Mouse (Mus musculus) liver, embryonic 16.5 days (tissue): Measurements from ENCODE around the gene Abhd8. TPM values are rescaled to one million over a fixed set of nuclear protein-coding genes. Genes with fewer than 3 reads are reported as not detected.

Experiments used
- ATAC-seq: fragments of 200-750 bp; cut with Nextera tagmentation; 2 replicates; pipeline ENCODE4 v1.8.0; 2017; ENCODE audit warnings: low read depth, mild to moderate bottlenecking, moderate number of reproducible peaks, moderate library complexity
- H3K27ac ChIP-seq: fragments of 300-500 bp; sonication (generic); 2 replicates; pipeline ENCODE4 v1.5.1; 2014; ENCODE audit warnings: mild to moderate bottlenecking, low read length
- H3K27me3 ChIP-seq: fragments of 300-500 bp; sonication (generic); 2 replicates; pipeline ENCODE4 v1.6.1; 2014; ENCODE audit warnings: low read depth, low read length, mixed read lengths; ENCODE audit not compliant: control insufficient read depth, insufficient read depth
- H3K36me3 ChIP-seq: fragments of 300-500 bp; sonication (generic); 2 replicates; pipeline ENCODE4 v1.6.1; 2014; ENCODE audit warnings: mild to moderate bottlenecking; ENCODE audit not compliant: control insufficient read depth, insufficient read depth
- H3K4me1 ChIP-seq: fragments of 300-500 bp; sonication (generic); 2 replicates; pipeline ENCODE4 v1.6.1; 2014; ENCODE audit warnings: low read depth, low read length, mixed read lengths; ENCODE audit not compliant: control insufficient read depth
- H3K4me2 ChIP-seq: fragments of 300-500 bp; sonication (generic); 2 replicates; pipeline ENCODE4 v1.6.1; 2014; ENCODE audit warnings: low read depth, low read length, mixed read lengths
- H3K4me3 ChIP-seq: fragments of 300-500 bp; sonication (generic); 2 replicates; pipeline ENCODE4 v1.5.1; 2014; ENCODE audit warnings: low read depth, mild to moderate bottlenecking, low read length
- H3K9ac ChIP-seq: fragments of 300-500 bp; sonication (generic); 2 replicates; pipeline ENCODE4 v1.6.1; 2014; ENCODE audit warnings: low read depth, low read length
- H3K9me3 ChIP-seq: fragments of 300-500 bp; sonication (generic); replicated peaks from 2 replicates; pipeline ENCODE4 v1.6.1; 2016; ENCODE audit warnings: low read length; ENCODE audit not compliant: control insufficient read depth
- WGBS: fragments of 180-500 bp; shearing (Covaris S2); extraction: QIAGEN DNeasy Blood & Tissue Kit; methylation state at CpG from one replicate; pipeline ENCODE4 v1.1.7; 2014; ENCODE audit not compliant: insufficient replicate concordance; 5-methylcytosine and 5-hydroxymethylcytosine counted together
- polyA plus RNA-seq: library from polyadenylated mRNA; unstranded; fragments of >200 nt; fragmentation: Nextera tagmentation; extraction: Ambion mirVana; gene quantifications from 2 replicates; pipeline ENCODE4 v1.2.1, GENCODE M21; 2015

The Abhd8 gene
- polyA plus RNA-seq, 1 experiment from 2014 or later = 5.0 TPM

- H3K9me3 ChIP-seq = no peaks in the 10 kb centered on the region
- peaks cover 43% of the 10 kb centered on the region for H3K4me1 ChIP-seq
- WGBS = 84% methylated on average over 5 of the region's 5 CpGs
- ATAC-seq = no peak
- H3K4me3 ChIP-seq = no peak overlapping the region
- no peak overlapping the region for H3K9ac ChIP-seq
- H3K27me3 ChIP-seq = no peaks in the 10 kb centered on the region
- H3K36me3 ChIP-seq = no peaks in the 10 kb centered on the region; the same call in 1 of the 2 replicates
- no peak overlapping the region for H3K4me2 ChIP-seq
- H3K27ac ChIP-seq = no peak overlapping the region
Measured at GRCm38 (mm10) chr8:71466198-71466597, 2.7 kb upstream of the Abhd8 start.

GRCm38 (mm10) chr8:71465733-71466132, 2.3 kb upstream of the Abhd8 start:
- WGBS = 69% methylated on average over 8 of the region's 8 CpGs

GRCm38 (mm10) chr8:71464513-71465500, 1.4 kb upstream of the Abhd8 start, which contains the start of gene Mrpl34:
Gene Mrpl34, plus strand, starts transcription at chr8:71464959.
- H3K36me3 ChIP-seq = no peaks in the 10 kb centered on the region; the same call in 1 of the 2 replicates
- peaks cover 32% of the 10 kb centered on the region for H3K4me1 ChIP-seq
- no peaks in the 10 kb centered on the region for H3K9me3 ChIP-seq
- under 1% methylated on average over 59 of the region's 59 CpGs for WGBS
- peak within 1 kb of the TSS; percentile 87 for H3K9ac ChIP-seq
- peak within 1 kb of the TSS; percentile 90 for H3K4me3 ChIP-seq
- H3K4me2 ChIP-seq = peak within 1 kb of the TSS; percentile 98
- no peaks in the 10 kb centered on the region for H3K27me3 ChIP-seq
- peak; percentile 75 for ATAC-seq
- peak within 1 kb of the TSS; percentile 81 for H3K27ac ChIP-seq

More at GRCm38 (mm10) chr8:71465733-71466132, 2.3 kb upstream of the Abhd8 start:
- Histone ChIP-seq H3K36me3 (no peaks in the 10 kb centered on the region; the same call in 1 of the 2 replicates), H3K27me3 (no peaks in the 10 kb centered on the region), H3K9ac (peak overlapping the region; percentile 87), H3K4me2 (peak overlapping the region; percentile 96), H3K4me1 (peaks cover 41% of the 10 kb centered on the region), H3K9me3 (no peaks in the 10 kb centered on the region), H3K27ac (no peak overlapping the region; the same call in 1 of the 2 replicates), H3K4me3 (peak overlapping the region; percentile 90)
- ATAC-seq = no peak

- H3K4me2 ChIP-seq = peak overlapping the region; percentile 98
- no peaks in the 10 kb centered on the region for H3K9me3 ChIP-seq
- H3K27me3 ChIP-seq = no peaks in the 10 kb centered on the region
- ATAC-seq = no peak
- peak overlapping the region; percentile 91 for H3K9ac ChIP-seq
- peak overlapping the region; percentile 90 for H3K4me3 ChIP-seq
- H3K27ac ChIP-seq = no peak overlapping the region
- peaks cover 27% of the 10 kb centered on the region for H3K4me1 ChIP-seq
- WGBS = 4% methylated on average over 16 of the region's 16 CpGs
- H3K36me3 ChIP-seq = no peaks in the 10 kb centered on the region; the same call in 1 of the 2 replicates
Measured at GRCm38 (mm10) chr8:71462786-71463185, 669 bp downstream of the Abhd8 start.

GRCm38 (mm10) chr8:71462191-71462590, 1.3 kb downstream of the Abhd8 start:
- H3K4me3 ChIP-seq = no peak overlapping the region
- H3K9ac ChIP-seq = no peak overlapping the region
- H3K27me3 ChIP-seq = no peaks in the 10 kb centered on the region
- no peak overlapping the region for H3K27ac ChIP-seq
- 59% methylated on average over 4 of the region's 4 CpGs for WGBS
- H3K4me1 ChIP-seq = peaks cover 28% of the 10 kb centered on the region
- no peaks in the 10 kb centered on the region for H3K9me3 ChIP-seq
- no peak for ATAC-seq
- no peaks in the 10 kb centered on the region; the same call in 1 of the 2 replicates for H3K36me3 ChIP-seq
- peak overlapping the region; percentile 98 for H3K4me2 ChIP-seq

GRCm38 (mm10) chr8:71461152-71461840, 2.2 kb downstream of the Abhd8 start:
- Histone ChIP-seq H3K27ac (no peak overlapping the region), H3K4me2 (no peak overlapping the region), H3K27me3 (no peaks in the 10 kb centered on the region), H3K36me3 (no peaks in the 10 kb centered on the region; the same call in 1 of the 2 replicates), H3K9ac (no peak overlapping the region), H3K4me1 (peaks cover 32% of the 10 kb centered on the region), H3K4me3 (no peak overlapping the region), H3K9me3 (no peaks in the 10 kb centered on the region)
- WGBS = 86% methylated on average over 47 of the region's 47 CpGs
- no peak for ATAC-seq

- H3K4me2 ChIP-seq = no peak overlapping the region
- H3K27me3 ChIP-seq = no peaks in the 10 kb centered on the region
- no peaks in the 10 kb centered on the region for H3K9me3 ChIP-seq
- WGBS = 83% methylated on average over 6 of the region's 6 CpGs
- no peak overlapping the region for H3K9ac ChIP-seq
- H3K4me1 ChIP-seq = peaks cover 27% of the 10 kb centered on the region
- no peak for ATAC-seq
- H3K27ac ChIP-seq = no peak overlapping the region
- H3K4me3 ChIP-seq = no peak overlapping the region
- no peaks in the 10 kb centered on the region for H3K36me3 ChIP-seq
Measured at GRCm38 (mm10) chr8:71460716-71461115, 2.7 kb downstream of the Abhd8 start.

- Histone ChIP-seq H3K27me3 (no peaks in the 10 kb centered on the region), H3K9ac (no peak overlapping the region), H3K4me1 (peaks cover 9% of the 10 kb centered on the region), H3K4me3 (no peak overlapping the region), H3K4me2 (no peak overlapping the region), H3K27ac (no peak overlapping the region), H3K36me3 (no peaks in the 10 kb centered on the region), H3K9me3 (no peaks in the 10 kb centered on the region)
- no peak for ATAC-seq
- WGBS = 75% methylated on average over 20 of the region's 20 CpGs
Measured at GRCm38 (mm10) chr8:71457659-71458270, 5.7 kb downstream of the Abhd8 start.
